Mouse (Mus musculus) midbrain, embryonic 11.5 days (tissue): ENCODE measurements around the gene Fbxl12. TPM values are rescaled to one million over a fixed set of nuclear protein-coding genes. Genes with fewer than 3 reads are reported as not detected.
A peak's percentile ranks its signal among the peaks of the same experiment; 100 is the strongest.
"Not testable (repeated sequence)": the region's sequence is repeated elsewhere in the genome, so short reads cannot be mapped to it uniquely, and the experiment has no call there.

Experiments used
- ATAC-seq: fragments of 200-750 bp; cut with Nextera tagmentation; 2 replicates; pipeline ENCODE4 v1.8.0; 2017; ENCODE audit warnings: moderate TSS enrichment, moderate library complexity; ENCODE audit not compliant: low FRiP score
- DNase-seq: peaks from one replicate; pipeline ENCODE4 v3.0.0; 2015; ENCODE audit warnings: low spot score; ENCODE audit errors: missing footprints
- H3K27ac ChIP-seq: fragments of 300-500 bp; sonication (generic); 2 replicates; pipeline ENCODE4 v1.5.1; 2014; ENCODE audit warnings: low read depth, low read length
- H3K27me3 ChIP-seq: fragments of 300-500 bp; sonication (generic); 2 replicates; pipeline ENCODE4 v1.6.1; 2014; ENCODE audit warnings: mild to moderate bottlenecking, low read length, moderate library complexity, mixed read lengths; ENCODE audit not compliant: control insufficient read depth, insufficient read depth
- H3K36me3 ChIP-seq: fragments of 300-500 bp; sonication (generic); 2 replicates; pipeline ENCODE4 v1.6.1; 2014; ENCODE audit warnings: mild to moderate bottlenecking, low read length, moderate library complexity, mixed read lengths; ENCODE audit not compliant: control insufficient read depth, insufficient read depth
- H3K4me1 ChIP-seq: fragments of 300-500 bp; sonication (generic); 2 replicates; pipeline ENCODE4 v1.6.1; 2014; ENCODE audit warnings: low read length; ENCODE audit not compliant: control insufficient read depth, insufficient read depth
- H3K4me2 ChIP-seq: fragments of 300-500 bp; sonication (generic); 2 replicates; pipeline ENCODE4 v1.6.1; 2014; ENCODE audit warnings: mild to moderate bottlenecking, moderate library complexity
- H3K4me3 ChIP-seq: fragments of 300-500 bp; sonication (generic); 2 replicates; pipeline ENCODE4 v1.5.1; 2014; ENCODE audit warnings: low read depth, low read length
- H3K9ac ChIP-seq: fragments of 300-500 bp; sonication (generic); 2 replicates; pipeline ENCODE4 v1.6.1; 2014; ENCODE audit warnings: low read length
- H3K9me3 ChIP-seq: fragments of 300-500 bp; sonication (generic); 2 replicates; pipeline ENCODE4 v1.6.1; 2016; ENCODE audit warnings: low read length; ENCODE audit not compliant: control insufficient read depth
- WGBS: fragments of 180-500 bp; shearing (Covaris S2); extraction: QIAGEN DNeasy Blood & Tissue Kit; methylation state at CpG from one replicate; pipeline ENCODE4 v1.1.7; 2014; 5-methylcytosine and 5-hydroxymethylcytosine counted together
- polyA plus RNA-seq: library from polyadenylated mRNA; unstranded; fragments of >200 nt; fragmentation: Nextera tagmentation; extraction: Ambion mirVana; gene quantifications from 2 replicates; pipeline ENCODE4 v1.2.1, GENCODE M21; 2014

Gene Fbxl12
- polyA plus RNA-seq, 1 experiment from 2014 or later = 12.0 TPM

DNA sequence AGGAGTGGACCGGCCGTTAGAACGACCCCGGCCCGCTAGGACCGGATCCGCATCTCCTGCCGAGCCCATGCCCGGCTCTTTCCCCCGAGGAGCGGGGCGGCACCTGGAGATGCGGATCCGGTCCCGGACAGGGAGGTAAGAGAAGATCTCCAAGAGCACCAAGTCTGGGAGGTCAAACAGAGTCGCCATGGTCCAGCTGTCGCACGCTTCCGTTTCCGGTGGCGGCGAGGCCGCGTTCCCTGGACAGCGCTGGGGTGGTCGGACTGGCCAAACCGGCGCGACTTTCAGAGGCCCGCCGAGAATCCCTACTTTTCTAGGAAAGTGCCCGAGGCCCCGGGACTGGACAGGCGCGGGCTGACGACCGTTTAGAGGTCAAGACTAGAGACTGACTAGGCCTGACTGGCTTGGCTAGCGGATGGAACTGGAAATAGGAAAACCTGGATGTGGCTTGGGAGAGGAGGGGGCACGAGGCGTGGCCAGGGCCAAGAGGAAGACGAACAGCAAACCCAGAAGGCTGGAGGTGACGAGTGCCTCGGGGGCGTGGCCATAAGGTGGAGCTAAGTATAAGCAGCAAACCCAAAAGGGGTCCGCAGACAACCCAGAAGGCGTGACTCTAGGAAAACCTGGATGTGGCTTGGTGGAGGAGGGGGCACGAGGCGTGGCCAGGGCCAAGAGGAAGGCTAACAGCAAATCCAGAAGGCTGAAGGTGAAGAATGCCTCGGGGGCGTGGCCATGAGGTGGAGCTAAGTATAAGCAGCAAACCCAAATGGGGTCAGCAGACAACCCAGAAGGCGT lies 2.3 kb downstream of the Fbxl12 start, which contains the start of gene Ubl5:
Gene Ubl5, plus strand, starts transcription at position 778 of the 795 bp plus-strand sequence.
- peaks cover 21% of the 10 kb centered on the region for H3K4me1 ChIP-seq
- H3K4me3 ChIP-seq = peak within 1 kb of the TSS; percentile 69
- peak; percentile 88 for ATAC-seq
- no peaks in the 10 kb centered on the region for H3K27me3 ChIP-seq
- peak within 1 kb of the TSS; percentile 74 for H3K27ac ChIP-seq
- DNase-seq = peak; percentile 99
- peak within 1 kb of the TSS; percentile 79 for H3K9ac ChIP-seq
- WGBS = under 1% methylated on average over 51 of the region's 51 CpGs
- H3K4me2 ChIP-seq = peak within 1 kb of the TSS; percentile 75
- H3K9me3 ChIP-seq = no peaks in the 10 kb centered on the region
- H3K36me3 ChIP-seq = peaks cover 10% of the 10 kb centered on the region; the same call in 1 of the 2 replicates

DNA sequence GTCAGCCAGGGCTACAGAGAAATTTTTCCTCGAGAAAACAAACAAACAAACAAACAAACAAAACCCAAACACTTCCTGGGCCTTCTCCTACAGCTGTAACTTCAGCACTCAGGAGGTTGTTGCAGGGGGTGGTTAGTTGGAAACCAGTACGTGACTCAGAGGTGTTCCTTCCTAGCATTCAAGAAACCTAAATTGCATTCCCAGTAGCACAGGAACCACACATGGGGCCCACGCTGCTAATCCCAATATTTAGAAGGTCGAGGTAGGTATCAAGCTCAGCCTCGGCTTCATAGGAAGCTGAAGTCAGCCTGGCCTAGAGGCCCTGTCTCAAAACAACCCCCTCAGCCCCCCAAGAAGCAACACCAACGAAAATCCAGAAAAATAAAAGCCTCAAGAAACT lies 3.1 kb downstream of the Fbxl12 start:
- ATAC-seq (no peak), DNase-seq (no peak)
- WGBS = 34% methylated on average over 6 of the region's 6 CpGs
- peak overlapping the region; percentile 79 for H3K9ac ChIP-seq
- H3K36me3 ChIP-seq = peaks cover 8% of the 10 kb centered on the region; the same call in 1 of the 2 replicates
- H3K4me2 ChIP-seq = peak overlapping the region; percentile 75
- peak overlapping the region; percentile 69 for H3K4me3 ChIP-seq
- H3K9me3 ChIP-seq = no peaks in the 10 kb centered on the region
- no peaks in the 10 kb centered on the region for H3K27me3 ChIP-seq
- peaks cover 21% of the 10 kb centered on the region for H3K4me1 ChIP-seq
- no peak overlapping the region for H3K27ac ChIP-seq

DNA sequence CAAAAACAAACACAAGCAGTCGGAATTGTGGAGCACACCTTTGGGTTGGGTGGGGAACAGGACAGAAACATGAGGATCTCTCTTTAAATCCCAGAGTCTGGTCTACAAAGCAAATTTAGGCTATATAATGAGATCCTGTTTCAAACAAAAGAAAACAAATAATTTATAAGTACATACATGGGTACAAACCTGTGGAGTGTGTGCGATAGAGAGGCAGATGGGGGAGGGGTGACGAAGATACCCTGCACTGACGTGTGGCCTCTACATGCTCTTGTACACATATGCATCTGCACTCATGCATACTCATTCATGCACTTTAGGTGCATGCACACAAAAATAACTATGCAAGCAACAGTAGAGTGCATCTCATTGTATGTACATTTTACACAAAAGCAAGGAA lies 5.1 kb downstream of the Fbxl12 start:
- WGBS = 90% methylated on average over 4 of the region's 4 CpGs
- Histone ChIP-seq H3K4me3 (no peak overlapping the region), H3K4me2 (no peak overlapping the region)

DNA sequence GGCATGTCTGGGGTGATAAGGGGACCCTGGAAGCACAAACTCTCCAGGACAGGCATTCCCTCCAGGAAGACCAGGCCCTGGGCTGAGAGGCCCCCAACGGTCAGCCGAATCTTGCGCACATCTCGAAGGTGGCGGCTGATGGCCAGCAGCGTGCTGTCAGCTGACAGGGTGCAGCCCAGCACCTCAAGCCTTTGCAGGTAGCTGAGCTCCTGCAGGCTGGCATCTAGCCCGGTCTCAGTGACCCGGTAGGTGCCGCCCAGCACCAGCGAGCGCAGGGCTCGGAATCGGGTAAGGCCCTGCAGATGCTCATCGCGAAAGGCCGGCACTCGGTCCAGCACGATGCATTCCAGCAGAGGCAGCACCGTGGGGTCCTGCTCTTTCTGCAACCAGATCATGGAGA lies 6.0 kb downstream of the Fbxl12 start:
- Histone ChIP-seq H3K27me3 (no peaks in the 10 kb centered on the region), H3K4me2 (no peak overlapping the region), H3K27ac (no peak overlapping the region), H3K36me3 (peaks cover 8% of the 10 kb centered on the region; the same call in 1 of the 2 replicates), H3K9ac (no peak overlapping the region), H3K4me3 (no peak overlapping the region), H3K9me3 (no peaks in the 10 kb centered on the region), H3K4me1 (peaks cover 13% of the 10 kb centered on the region)
- DNase-seq = no peak
- WGBS = 97% methylated on average over 19 of the region's 19 CpGs
- no peak for ATAC-seq

More for the DNA sequence above, 5.1 kb downstream of the Fbxl12 start:
- Histone ChIP-seq H3K36me3 (peaks cover 8% of the 10 kb centered on the region; the same call in 1 of the 2 replicates), H3K4me1 (peaks cover 17% of the 10 kb centered on the region), H3K9me3 (no peaks in the 10 kb centered on the region), H3K27me3 (no peaks in the 10 kb centered on the region), H3K9ac (no peak overlapping the region), H3K27ac (no peak overlapping the region)
- ATAC-seq (no peak), DNase-seq (no peak)

DNA sequence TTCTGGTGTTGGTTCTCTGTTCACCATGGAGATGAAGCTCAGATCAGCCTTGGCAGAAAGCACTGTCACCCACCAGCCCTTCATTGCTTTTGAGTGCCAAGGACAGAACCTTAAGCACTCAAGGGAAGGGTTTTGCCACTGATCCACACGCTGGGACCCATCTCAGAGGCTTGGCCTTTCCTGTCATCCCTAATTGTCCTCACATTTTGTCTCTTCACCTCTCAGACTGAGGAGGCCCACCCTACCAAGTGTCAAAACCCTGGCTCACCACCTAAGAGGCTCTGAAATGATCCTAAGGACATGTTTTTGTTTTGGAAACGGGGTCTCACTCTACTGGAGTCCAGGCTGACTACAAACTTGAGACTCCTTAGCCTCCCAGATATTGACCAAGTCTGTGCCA lies 7.8 kb downstream of the Fbxl12 start:
- no peaks in the 10 kb centered on the region for H3K9me3 ChIP-seq
- H3K27ac ChIP-seq = no peak overlapping the region
- H3K4me1 ChIP-seq = peaks cover 9% of the 10 kb centered on the region
- ATAC-seq = no peak
- 88% methylated on average over 2 of the region's 2 CpGs for WGBS
- peaks cover 8% of the 10 kb centered on the region; the same call in 1 of the 2 replicates for H3K36me3 ChIP-seq
- no peak overlapping the region for H3K4me2 ChIP-seq
- H3K9ac ChIP-seq = no peak overlapping the region
- H3K27me3 ChIP-seq = no peaks in the 10 kb centered on the region
- peak; percentile 83 for DNase-seq
- H3K4me3 ChIP-seq = no peak overlapping the region

DNA sequence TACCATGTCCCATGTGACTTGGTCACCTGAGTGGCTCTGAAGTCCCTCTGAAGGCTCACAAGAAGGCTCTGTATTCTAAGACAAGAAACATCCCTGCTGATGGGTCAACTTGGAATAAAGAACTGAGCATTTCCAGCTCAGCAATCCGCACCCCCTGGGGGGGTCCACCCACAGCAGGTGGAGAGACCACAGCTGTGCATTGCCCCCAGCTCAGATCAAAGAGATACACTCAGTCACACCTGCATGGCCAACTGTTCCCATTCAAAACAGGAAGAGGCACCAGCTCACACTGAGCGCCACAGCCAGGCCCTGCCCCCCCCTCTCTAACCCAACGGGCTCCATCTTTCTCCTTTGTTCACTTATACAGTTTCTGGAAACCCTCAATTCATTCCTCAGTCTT lies 8.3 kb downstream of the Fbxl12 start:
- ATAC-seq = no peak

DNA sequence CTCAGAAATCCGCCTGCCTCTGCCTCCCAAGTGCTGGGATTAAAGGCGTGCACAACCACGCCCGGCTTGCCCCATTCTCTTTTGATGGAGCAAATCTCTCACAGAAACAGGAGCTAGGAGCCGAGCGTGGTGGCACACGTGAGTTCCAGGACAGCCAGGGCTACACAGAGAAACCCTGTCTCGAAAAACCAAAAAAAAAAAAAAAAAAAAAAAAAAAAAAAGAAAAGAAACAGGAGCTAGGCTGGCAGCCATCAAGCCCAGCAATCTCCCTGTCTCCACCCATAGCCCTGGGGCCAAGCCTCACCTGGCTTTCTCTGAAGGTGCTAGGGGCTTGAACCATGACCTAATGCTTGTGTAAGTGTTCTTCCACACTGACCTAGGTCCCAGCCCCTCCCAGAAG lies 8.9 kb downstream of the Fbxl12 start:
- not testable (repeated sequence) for H3K4me3 ChIP-seq, H3K27ac ChIP-seq, H3K9me3 ChIP-seq, H3K4me1 ChIP-seq, H3K4me2 ChIP-seq, H3K9ac ChIP-seq, H3K27me3 ChIP-seq, ATAC-seq, DNase-seq, H3K36me3 ChIP-seq
- WGBS = 92% methylated on average over 8 of the region's 8 CpGs

More for the DNA sequence above, 8.3 kb downstream of the Fbxl12 start:
- H3K27me3 ChIP-seq = no peaks in the 10 kb centered on the region
- no peak overlapping the region for H3K4me2 ChIP-seq
- no peak overlapping the region for H3K4me3 ChIP-seq
- no peak overlapping the region for H3K27ac ChIP-seq
- H3K9me3 ChIP-seq = no peaks in the 10 kb centered on the region
- peaks cover 8% of the 10 kb centered on the region; the same call in 1 of the 2 replicates for H3K36me3 ChIP-seq
- 90% methylated on average over 3 of the region's 3 CpGs for WGBS
- H3K9ac ChIP-seq = no peak overlapping the region
- peaks cover 3% of the 10 kb centered on the region for H3K4me1 ChIP-seq
- DNase-seq = no peak

DNA sequence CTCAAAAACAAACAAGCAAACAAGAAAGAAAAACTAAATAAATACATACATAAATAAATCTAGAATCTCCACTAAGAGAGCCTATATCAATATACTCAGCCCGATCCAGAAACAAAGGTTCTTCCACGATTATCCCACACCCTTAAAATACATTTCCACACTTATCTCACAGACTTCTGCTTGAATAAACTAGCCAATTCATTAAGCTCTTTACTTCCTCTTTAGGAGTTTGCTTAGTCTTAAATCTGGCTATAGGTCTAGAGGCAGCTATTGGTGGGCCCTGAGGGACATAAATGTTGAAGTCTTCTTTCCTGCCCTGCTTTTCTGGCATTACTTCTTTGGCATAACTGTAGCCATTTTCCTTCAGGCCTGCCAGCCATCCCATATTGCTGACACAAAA lies 13.2 kb downstream of the Fbxl12 start:
- WGBS = 96% methylated on average over 2 of the region's 2 CpGs
- ATAC-seq (no peak), DNase-seq (no peak)
- Histone ChIP-seq H3K36me3 (no peaks in the 10 kb centered on the region), H3K4me1 (no peaks in the 10 kb centered on the region), H3K4me2 (no peak overlapping the region), H3K4me3 (no peak overlapping the region), H3K27ac (no peak overlapping the region), H3K9me3 (no peaks in the 10 kb centered on the region), H3K27me3 (no peaks in the 10 kb centered on the region), H3K9ac (no peak overlapping the region)

DNA sequence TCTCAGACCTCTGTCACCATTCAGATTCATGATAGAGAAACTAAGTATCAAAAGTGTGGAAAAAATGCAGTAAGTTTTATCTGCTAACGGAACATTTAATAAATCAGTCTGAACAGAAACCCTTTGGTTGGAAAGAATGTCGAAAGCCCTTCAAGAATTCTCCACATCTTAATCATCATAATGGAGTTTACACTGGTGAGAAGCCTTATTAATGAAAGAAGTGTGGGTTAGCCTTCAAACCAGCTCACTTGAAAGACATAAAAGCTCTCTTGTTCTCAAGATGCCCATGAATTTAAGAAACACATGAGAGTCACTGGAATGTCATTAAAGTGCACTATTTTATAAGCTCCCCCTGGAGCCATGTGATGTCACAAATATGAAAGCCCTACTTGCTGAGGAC lies 27.9 kb downstream of the Fbxl12 start:
- Histone ChIP-seq H3K4me2 (no peak overlapping the region), H3K4me3 (no peak overlapping the region), H3K36me3 (no peaks in the 10 kb centered on the region), H3K27me3 (no peaks in the 10 kb centered on the region), H3K9ac (no peak overlapping the region), H3K4me1 (no peaks in the 10 kb centered on the region), H3K9me3 (no peaks in the 10 kb centered on the region), H3K27ac (no peak overlapping the region)
- ATAC-seq = no peak
- WGBS = 91% methylated on average over 2 of the region's 2 CpGs
- DNase-seq = no peak
